Mouse (Mus musculus): ENCODE data around the gene Depdc1b. TPM values are rescaled to one million over a fixed set of nuclear protein-coding genes. Genes with fewer than 3 reads are reported as not detected.

Depdc1b gene
- polyA plus RNA-seq, 1 experiment from 2014 or later: 5.4 TPM

DNA sequence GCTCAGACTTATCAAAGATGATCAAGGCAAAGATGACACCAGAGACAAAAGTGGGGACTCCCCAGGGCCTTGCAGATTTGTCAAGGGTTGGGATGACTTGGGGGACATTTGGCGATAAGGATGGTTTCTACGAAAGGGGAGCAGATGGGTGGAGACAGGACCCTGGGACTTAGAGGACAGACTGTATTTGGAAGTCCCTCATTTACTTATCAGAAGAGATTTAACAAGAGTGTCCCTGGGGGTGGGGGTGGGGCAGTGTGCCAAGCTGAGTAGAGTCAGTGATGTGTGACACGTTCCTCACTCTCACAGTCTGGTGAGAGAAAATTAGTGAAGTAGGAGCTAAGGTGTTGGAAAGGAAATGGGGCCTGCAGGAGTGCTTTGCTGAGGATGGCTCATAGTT lies 42.1 kb downstream of the Depdc1b start:
- no peaks in the 10 kb centered on the region for H3K4me1 ChIP-seq (replicated peaks; ENCODE audit: control insufficient read depth, insufficient read depth, low read length)
- no peak overlapping the region for H3K4me2 ChIP-seq (ENCODE audit: low read length)
- no peaks in the 10 kb centered on the region for H3K36me3 ChIP-seq (ENCODE audit: control insufficient read depth, insufficient read depth)
- no peaks in the 10 kb centered on the region for H3K9me3 ChIP-seq (ENCODE audit: control insufficient read depth, low read length)
- no peaks in the 10 kb centered on the region for H3K27me3 ChIP-seq (replicated peaks; ENCODE audit: control insufficient read depth, insufficient read depth, low read length)
- no peak for ATAC-seq
- no peak overlapping the region for H3K4me3 ChIP-seq (replicated peaks; ENCODE audit: low read length)
- no peak overlapping the region for H3K9ac ChIP-seq (replicated peaks; ENCODE audit: low read depth, low read length)
- WGBS: 38% methylated on average over 3 of the region's 3 CpGs
- H3K27ac ChIP-seq (ENCODE audit: low read length): no peak overlapping the region

DNA sequence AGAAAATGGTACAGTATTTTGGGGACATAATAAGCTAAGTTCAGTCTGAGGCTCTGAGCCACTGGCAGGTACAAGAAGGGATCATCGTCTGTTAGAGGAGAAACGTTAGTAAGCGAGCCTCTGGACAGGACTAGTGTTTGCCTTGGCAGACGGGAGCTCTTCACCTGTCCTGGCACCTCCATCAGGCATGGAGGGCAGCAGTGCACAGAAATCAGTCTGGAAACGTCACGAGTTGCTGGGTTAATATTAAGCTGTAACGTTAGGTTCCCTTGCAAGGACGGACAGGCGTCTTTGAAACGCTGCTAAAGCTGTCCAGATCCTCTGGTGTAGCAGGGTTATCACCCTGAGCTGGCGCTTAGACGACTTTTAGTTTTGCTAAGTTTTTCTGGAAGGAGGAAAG lies 51.4 kb downstream of the Depdc1b start:
- Histone ChIP-seq H3K4me3 (replicated peaks; ENCODE audit: low read length) (no peak overlapping the region), H3K9me3 (ENCODE audit: control insufficient read depth, low read length) (no peaks in the 10 kb centered on the region), H3K36me3 (ENCODE audit: control insufficient read depth, insufficient read depth) (no peaks in the 10 kb centered on the region), H3K27me3 (replicated peaks; ENCODE audit: control insufficient read depth, insufficient read depth, low read length) (no peaks in the 10 kb centered on the region), H3K27ac (ENCODE audit: low read length) (no peak overlapping the region), H3K4me1 (replicated peaks; ENCODE audit: control insufficient read depth, insufficient read depth, low read length) (no peaks in the 10 kb centered on the region), H3K4me2 (ENCODE audit: low read length) (no peak overlapping the region), H3K9ac (replicated peaks; ENCODE audit: low read depth, low read length) (no peak overlapping the region)
- 94% methylated on average over 12 of the region's 12 CpGs for WGBS
- no peak for ATAC-seq

DNA sequence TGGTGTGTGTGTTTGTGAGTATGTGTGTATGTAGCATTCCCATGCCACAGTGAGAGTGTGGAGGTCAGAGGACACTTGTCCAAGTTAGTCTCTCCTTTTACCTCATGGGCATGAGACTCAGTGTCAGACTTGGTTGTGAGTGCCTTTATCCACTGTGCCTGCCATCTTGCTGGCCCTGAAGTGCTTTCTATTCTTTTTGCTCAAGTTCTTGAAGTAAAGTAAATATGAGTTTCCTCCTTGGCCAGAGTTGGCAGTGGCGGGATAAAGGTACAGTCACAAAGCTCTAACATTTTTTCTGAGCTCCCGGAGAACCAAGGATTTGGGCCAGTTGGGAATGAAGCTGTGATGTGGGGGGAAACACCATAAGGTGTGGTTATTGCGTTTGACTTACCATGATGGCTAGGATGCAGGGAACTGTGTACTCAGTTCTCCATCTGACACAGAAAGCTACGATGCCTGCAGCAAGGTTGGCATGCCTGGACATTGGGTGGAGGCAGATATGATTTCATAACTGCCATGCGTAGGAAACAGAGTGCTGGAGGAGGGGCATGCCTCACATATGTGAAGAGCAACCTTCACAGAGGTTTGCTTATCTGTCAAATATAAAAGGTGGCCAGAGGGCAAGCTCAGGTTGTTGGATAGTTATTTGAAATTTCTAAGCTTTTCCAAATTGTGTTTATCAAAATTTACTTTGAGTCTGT lies 54.3 kb downstream of the Depdc1b start:
- no peak overlapping the region for H3K27ac ChIP-seq (ENCODE audit: low read length)
- H3K27me3 ChIP-seq (replicated peaks; ENCODE audit: control insufficient read depth, insufficient read depth, low read length): no peaks in the 10 kb centered on the region
- no peak for ATAC-seq
- H3K4me3 ChIP-seq (replicated peaks; ENCODE audit: low read length): no peak overlapping the region
- H3K9ac ChIP-seq (replicated peaks; ENCODE audit: low read depth, low read length): no peak overlapping the region
- H3K4me2 ChIP-seq (ENCODE audit: low read length): no peak overlapping the region
- H3K9me3 ChIP-seq (ENCODE audit: control insufficient read depth, low read length): no peaks in the 10 kb centered on the region
- no peaks in the 10 kb centered on the region for H3K4me1 ChIP-seq (replicated peaks; ENCODE audit: control insufficient read depth, insufficient read depth, low read length)
- 89% methylated on average over 5 of the region's 5 CpGs for WGBS
- no peaks in the 10 kb centered on the region for H3K36me3 ChIP-seq (ENCODE audit: control insufficient read depth, insufficient read depth)

DNA sequence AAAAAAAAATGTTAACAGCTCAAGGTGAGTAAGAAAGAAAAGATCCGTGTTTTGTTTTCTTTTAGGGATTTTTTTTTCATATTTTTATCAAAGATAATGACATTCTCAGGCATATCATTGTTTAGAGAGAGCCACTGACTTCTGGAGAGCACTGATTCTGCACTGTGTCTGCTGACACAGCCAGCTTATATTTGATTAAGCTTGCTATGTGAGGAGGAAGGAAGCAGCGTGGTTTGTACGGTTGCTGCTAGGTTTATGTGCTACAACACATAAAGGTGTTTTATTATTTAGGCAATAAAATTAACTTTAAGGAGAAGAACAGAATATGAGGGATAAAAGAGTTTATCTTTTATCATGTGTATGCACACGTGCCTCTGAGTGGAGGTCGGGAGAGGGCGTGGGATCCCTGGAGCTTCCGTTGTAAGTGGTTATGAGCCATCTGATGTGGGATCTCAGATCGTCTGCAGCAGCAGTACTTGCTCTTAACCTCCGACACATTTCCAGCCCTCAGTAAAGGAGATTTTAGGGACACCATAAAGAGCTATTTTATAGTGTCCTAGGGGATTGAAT lies 55.3 kb downstream of the Depdc1b start:
- Histone ChIP-seq H3K27ac (ENCODE audit: low read length) (no peak overlapping the region), H3K4me2 (ENCODE audit: low read length) (no peak overlapping the region), H3K9me3 (ENCODE audit: control insufficient read depth, low read length) (no peaks in the 10 kb centered on the region), H3K9ac (replicated peaks; ENCODE audit: low read depth, low read length) (no peak overlapping the region), H3K4me1 (replicated peaks; ENCODE audit: control insufficient read depth, insufficient read depth, low read length) (no peaks in the 10 kb centered on the region), H3K4me3 (replicated peaks; ENCODE audit: low read length) (no peak overlapping the region), H3K27me3 (replicated peaks; ENCODE audit: control insufficient read depth, insufficient read depth, low read length) (no peaks in the 10 kb centered on the region), H3K36me3 (ENCODE audit: control insufficient read depth, insufficient read depth) (no peaks in the 10 kb centered on the region)
- WGBS: 88% methylated on average over 9 of the region's 9 CpGs
- ATAC-seq: no peak

DNA sequence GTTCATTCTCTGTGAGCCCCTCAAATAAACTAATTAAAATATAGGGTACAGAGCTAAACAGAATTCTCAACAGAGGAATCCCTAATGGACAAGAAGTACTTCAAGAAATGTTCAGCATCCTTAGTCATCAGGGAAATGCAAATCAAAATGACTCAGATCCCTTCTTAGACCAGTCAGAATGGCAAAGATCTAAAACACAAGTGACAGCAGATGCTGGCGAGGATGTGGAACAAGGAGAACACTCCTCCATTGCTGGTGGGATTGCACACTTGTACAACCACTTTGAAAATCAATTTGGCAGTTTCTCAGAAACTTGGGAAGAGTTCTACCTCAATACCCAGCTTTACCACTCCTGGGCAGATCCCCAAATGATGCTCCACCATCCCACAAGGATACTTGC lies 57.1 kb downstream of the Depdc1b start:
- Histone ChIP-seq H3K4me3 (replicated peaks; ENCODE audit: low read length) (no peak overlapping the region), H3K9me3 (ENCODE audit: control insufficient read depth, low read length) (no peaks in the 10 kb centered on the region), H3K4me2 (ENCODE audit: low read length) (no peak overlapping the region), H3K27me3 (replicated peaks; ENCODE audit: control insufficient read depth, insufficient read depth, low read length) (no peaks in the 10 kb centered on the region), H3K9ac (replicated peaks; ENCODE audit: low read depth, low read length) (no peak overlapping the region), H3K27ac (ENCODE audit: low read length) (no peak overlapping the region), H3K36me3 (ENCODE audit: control insufficient read depth, insufficient read depth) (no peaks in the 10 kb centered on the region), H3K4me1 (replicated peaks; ENCODE audit: control insufficient read depth, insufficient read depth, low read length) (no peaks in the 10 kb centered on the region)
- ATAC-seq: no peak
- 89% methylated on average over 1 of the region's 1 CpGs for WGBS

DNA sequence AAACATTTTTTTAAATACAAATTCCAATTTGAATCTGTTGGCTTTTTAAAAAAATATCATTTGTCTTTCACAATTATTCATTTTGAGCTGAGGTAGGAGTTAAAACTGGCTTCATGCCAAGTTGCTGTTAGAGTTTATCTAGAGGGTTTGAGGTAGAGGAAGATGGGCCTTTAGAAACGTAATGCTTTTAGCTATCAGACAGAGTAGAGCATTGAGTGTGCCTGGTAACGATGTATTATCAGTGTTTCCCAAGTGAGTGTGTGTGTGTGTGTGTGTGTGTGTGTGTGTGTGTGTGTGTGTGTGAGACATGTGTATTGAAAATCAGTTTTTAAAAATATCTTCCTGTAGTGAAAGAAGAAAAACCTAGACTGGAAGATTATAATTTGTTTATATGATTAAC lies 60.5 kb downstream of the Depdc1b start:
- H3K4me2 ChIP-seq (ENCODE audit: low read length): no peak overlapping the region
- H3K4me3 ChIP-seq (replicated peaks; ENCODE audit: low read length): no peak overlapping the region
- 66% methylated on average over 2 of the region's 2 CpGs for WGBS
- H3K9me3 ChIP-seq (ENCODE audit: control insufficient read depth, low read length): no peaks in the 10 kb centered on the region
- H3K27ac ChIP-seq (ENCODE audit: low read length): no peak overlapping the region
- no peak for ATAC-seq
- no peaks in the 10 kb centered on the region for H3K4me1 ChIP-seq (replicated peaks; ENCODE audit: control insufficient read depth, insufficient read depth, low read length)
- no peaks in the 10 kb centered on the region for H3K36me3 ChIP-seq (ENCODE audit: control insufficient read depth, insufficient read depth)
- H3K9ac ChIP-seq (replicated peaks; ENCODE audit: low read depth, low read length): no peak overlapping the region
- no peaks in the 10 kb centered on the region for H3K27me3 ChIP-seq (replicated peaks; ENCODE audit: control insufficient read depth, insufficient read depth, low read length)

DNA sequence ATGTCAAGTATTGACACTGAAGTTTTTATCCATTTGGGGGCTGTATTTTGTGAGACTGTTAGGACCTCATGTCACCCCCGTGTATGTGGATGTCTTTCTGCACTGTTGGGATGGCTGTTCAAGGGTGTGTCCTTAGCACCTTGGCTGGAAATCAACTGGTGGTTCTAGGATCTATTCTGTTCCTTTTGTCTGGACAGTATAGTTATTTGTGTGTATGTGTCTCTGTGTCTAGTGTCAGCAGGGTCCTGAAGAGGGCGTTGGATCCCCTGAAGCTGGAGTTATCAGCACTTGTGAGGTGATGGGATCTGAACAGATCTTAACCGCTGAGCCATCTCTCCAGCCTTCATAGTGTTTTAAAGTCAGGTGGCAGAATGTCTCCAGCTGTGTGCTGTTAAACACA lies 65.0 kb downstream of the Depdc1b start:
- 92% methylated on average over 3 of the region's 3 CpGs for WGBS
- Histone ChIP-seq H3K4me1 (replicated peaks; ENCODE audit: control insufficient read depth, insufficient read depth, low read length) (no peaks in the 10 kb centered on the region), H3K9me3 (ENCODE audit: control insufficient read depth, low read length) (no peaks in the 10 kb centered on the region), H3K27ac (ENCODE audit: low read length) (no peak overlapping the region), H3K9ac (replicated peaks; ENCODE audit: low read depth, low read length) (no peak overlapping the region), H3K36me3 (ENCODE audit: control insufficient read depth, insufficient read depth) (no peaks in the 10 kb centered on the region), H3K4me3 (replicated peaks; ENCODE audit: low read length) (no peak overlapping the region), H3K4me2 (ENCODE audit: low read length) (no peak overlapping the region), H3K27me3 (replicated peaks; ENCODE audit: control insufficient read depth, insufficient read depth, low read length) (no peaks in the 10 kb centered on the region)
- ATAC-seq: no peak

DNA sequence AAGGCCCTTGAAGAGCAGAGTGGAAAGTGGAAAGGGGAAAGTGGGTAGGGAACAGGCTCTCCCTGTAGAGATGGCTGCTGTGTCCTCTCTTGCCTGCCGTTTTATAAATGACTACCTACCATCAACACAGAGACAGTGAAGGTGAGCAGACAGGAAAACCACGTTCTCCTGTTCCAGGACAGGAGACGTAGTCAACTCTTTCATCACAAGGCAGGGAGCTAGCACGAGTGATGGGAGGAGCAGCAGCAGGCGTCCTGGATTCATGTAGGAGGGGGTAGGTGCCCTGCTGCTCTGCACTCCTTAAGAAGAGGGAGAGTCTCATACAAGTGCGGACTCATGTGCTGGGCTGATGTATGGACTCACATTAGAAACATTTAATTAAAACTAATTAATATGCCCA lies 66.9 kb downstream of the Depdc1b start:
- Histone ChIP-seq H3K9ac (replicated peaks; ENCODE audit: low read depth, low read length) (no peak overlapping the region), H3K27ac (ENCODE audit: low read length) (no peak overlapping the region), H3K9me3 (ENCODE audit: control insufficient read depth, low read length) (no peaks in the 10 kb centered on the region), H3K36me3 (ENCODE audit: control insufficient read depth, insufficient read depth) (no peaks in the 10 kb centered on the region), H3K27me3 (replicated peaks; ENCODE audit: control insufficient read depth, insufficient read depth, low read length) (no peaks in the 10 kb centered on the region), H3K4me2 (ENCODE audit: low read length) (no peak overlapping the region), H3K4me3 (replicated peaks; ENCODE audit: low read length) (no peak overlapping the region), H3K4me1 (replicated peaks; ENCODE audit: control insufficient read depth, insufficient read depth, low read length) (no peaks in the 10 kb centered on the region)
- ATAC-seq: no peak
- WGBS: 85% methylated on average over 6 of the region's 6 CpGs

DNA sequence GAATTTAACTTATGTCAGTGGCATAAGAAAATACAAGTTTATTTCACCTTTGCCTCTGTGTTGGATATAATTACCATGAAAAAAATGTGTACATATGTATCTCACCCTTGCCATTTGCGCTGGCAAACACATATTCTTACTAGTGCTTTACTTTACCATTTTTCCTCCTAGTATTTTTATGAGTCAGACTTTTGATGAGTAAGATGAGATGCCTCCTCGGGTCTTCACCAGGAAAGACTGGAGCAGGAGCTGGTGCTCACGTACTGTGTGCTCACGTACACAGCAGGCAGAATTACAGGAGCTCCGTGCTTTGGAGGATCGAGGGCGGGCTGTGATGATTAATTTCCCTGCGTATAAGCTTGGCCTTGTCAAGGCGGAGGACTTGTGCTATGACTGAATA lies 69.9 kb downstream of the Depdc1b start:
- H3K9ac ChIP-seq (replicated peaks; ENCODE audit: low read depth, low read length): no peak overlapping the region
- H3K36me3 ChIP-seq (ENCODE audit: control insufficient read depth, insufficient read depth): no peaks in the 10 kb centered on the region
- H3K4me1 ChIP-seq (replicated peaks; ENCODE audit: control insufficient read depth, insufficient read depth, low read length): no peaks in the 10 kb centered on the region
- H3K4me3 ChIP-seq (replicated peaks; ENCODE audit: low read length): no peak overlapping the region
- no peak overlapping the region for H3K4me2 ChIP-seq (ENCODE audit: low read length)
- no peak for ATAC-seq
- no peak overlapping the region for H3K27ac ChIP-seq (ENCODE audit: low read length)
- H3K9me3 ChIP-seq (ENCODE audit: control insufficient read depth, low read length): no peaks in the 10 kb centered on the region
- 92% methylated on average over 9 of the region's 9 CpGs for WGBS
- H3K27me3 ChIP-seq (replicated peaks; ENCODE audit: control insufficient read depth, insufficient read depth, low read length): no peaks in the 10 kb centered on the region

DNA sequence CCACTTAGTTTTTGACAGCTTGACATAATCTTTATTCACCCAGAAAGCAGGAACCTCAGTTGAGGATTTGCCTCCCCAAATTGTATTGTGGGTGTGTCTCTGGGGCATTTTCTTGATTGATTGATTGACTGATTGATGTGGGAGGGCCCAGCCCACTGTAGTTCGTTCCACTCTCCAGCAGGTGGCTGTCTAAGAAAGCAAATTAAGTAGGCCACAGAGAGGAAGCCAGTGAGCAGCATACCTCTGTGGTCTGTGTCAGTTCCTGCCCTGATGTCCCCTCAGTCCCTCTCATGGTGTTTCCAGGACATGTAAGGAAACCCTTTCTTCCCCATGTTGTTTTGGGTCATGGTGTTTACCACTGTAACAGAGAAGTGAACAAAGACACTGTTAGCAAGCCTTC lies 74.4 kb downstream of the Depdc1b start:
- WGBS: 14% methylated on average over 1 of the region's 1 CpGs
- ATAC-seq: peak; percentile 63

More for the DNA sequence above, 74.4 kb downstream of the Depdc1b start:
- H3K9ac ChIP-seq (replicated peaks; ENCODE audit: low read depth, low read length): no peak overlapping the region
- H3K9me3 ChIP-seq (ENCODE audit: control insufficient read depth, low read length): no peaks in the 10 kb centered on the region
- no peaks in the 10 kb centered on the region for H3K36me3 ChIP-seq (ENCODE audit: control insufficient read depth, insufficient read depth)
- H3K4me2 ChIP-seq (ENCODE audit: low read length): no peak overlapping the region
- no peaks in the 10 kb centered on the region for H3K27me3 ChIP-seq (replicated peaks; ENCODE audit: control insufficient read depth, insufficient read depth, low read length)
- H3K4me3 ChIP-seq (replicated peaks; ENCODE audit: low read length): no peak overlapping the region
- no peak overlapping the region for H3K27ac ChIP-seq (ENCODE audit: low read length)
- H3K4me1 ChIP-seq (replicated peaks; ENCODE audit: control insufficient read depth, insufficient read depth, low read length): no peaks in the 10 kb centered on the region
